Mouse (Mus musculus) small intestine, adult 2 months (tissue): Measurements from ENCODE around the gene Hexdc.

Experiments
- CTCF ChIP-seq: fragments of 200-500 bp; IDR thresholded peaks from 2 replicates; pipeline ENCODE4 v1.5.1; 2012; ENCODE audit warnings: low read depth, mild to moderate bottlenecking, control low read depth, inconsistent platforms, low read length, moderate library complexity, mixed read lengths; ENCODE audit not compliant: insufficient replicate concordance, insufficient read length; ENCODE audit errors: extremely low read depth
- POLR2A ChIP-seq: fragments of 200-500 bp; IDR thresholded peaks from 2 replicates; pipeline ENCODE4 v1.6.1; 2012; ENCODE audit warnings: low read depth, mild to moderate bottlenecking, control low read depth, inconsistent platforms, low read length, moderate library complexity

- TF ChIP-seq POLR2A (no peak), CTCF (no peak)
These were observed 3.5 kb upstream of the Hexdc start for GRCm38 (mm10) chr11:121200781-121201180.
